Mouse (Mus musculus) liver, postnatal 0 days (tissue): Measurements from ENCODE around the gene Paqr5. TPM values are rescaled to one million over a fixed set of nuclear protein-coding genes. Genes with fewer than 3 reads are reported as not detected.

Source experiments
- ATAC-seq: fragments of 200-750 bp; cut with Nextera tagmentation; 2 replicates; pipeline ENCODE4 v1.8.0; 2017; ENCODE audit warnings: mild to moderate bottlenecking, moderate library complexity
- DNase-seq: peaks from one replicate; pipeline ENCODE4 v3.0.0-alpha.2; 2016
- H3K27ac ChIP-seq: fragments of 300-500 bp; sonication (generic); 2 replicates; pipeline ENCODE4 v1.5.1; 2014; ENCODE audit warnings: antibody characterized with exemption, moderate library complexity, mild to moderate bottlenecking, low read depth
- H3K27me3 ChIP-seq: fragments of 300-500 bp; sonication (generic); 2 replicates; pipeline ENCODE4 v1.6.1; 2014; ENCODE audit warnings: low read length, control low read depth, mixed read lengths; ENCODE audit not compliant: insufficient read depth
- H3K36me3 ChIP-seq: fragments of 300-500 bp; sonication (generic); replicated peaks from 2 replicates; pipeline ENCODE4 v1.6.1; 2014; ENCODE audit warnings: mild to moderate bottlenecking, control low read depth, low read length, moderate library complexity, mixed read lengths; ENCODE audit not compliant: insufficient read depth
- H3K4me1 ChIP-seq: fragments of 300-500 bp; sonication (generic); 2 replicates; pipeline ENCODE4 v1.6.1; 2014; ENCODE audit warnings: antibody characterized with exemption, mild to moderate bottlenecking, control low read depth; ENCODE audit not compliant: insufficient read depth
- H3K4me2 ChIP-seq: fragments of 300-500 bp; sonication (generic); 2 replicates; pipeline ENCODE4 v1.6.1; 2014; ENCODE audit warnings: low read depth, mild to moderate bottlenecking, low read length, moderate library complexity, mixed read lengths
- H3K4me3 ChIP-seq: fragments of 300-500 bp; sonication (generic); 2 replicates; pipeline ENCODE4 v1.5.1; 2014; ENCODE audit warnings: low read depth, low read length
- H3K9ac ChIP-seq: fragments of 300-500 bp; sonication (generic); replicated peaks from 2 replicates; pipeline ENCODE4 v1.6.1; 2014; ENCODE audit warnings: mild to moderate bottlenecking, moderate library complexity
- H3K9me3 ChIP-seq: fragments of 300-500 bp; sonication (generic); 2 replicates; pipeline ENCODE4 v1.6.1; 2016; ENCODE audit warnings: mild to moderate bottlenecking, control low read depth, low read length, mixed read lengths
- CTCF ChIP-seq: sonication (generic); IDR thresholded peaks from 2 replicates; pipeline ENCODE4 v1.5.1; 2016; ENCODE audit warnings: antibody characterized with exemption, low read depth
- EP300 ChIP-seq: IDR thresholded peaks from 2 replicates; pipeline ENCODE4 v1.6.1; 2016; ENCODE audit warnings: antibody characterized with exemption, low read depth, mild to moderate bottlenecking
- WGBS: fragments of 180-500 bp; shearing (Covaris S2); extraction: QIAGEN DNeasy Blood & Tissue Kit; methylation state at CpG from one replicate; pipeline ENCODE4 v1.1.7; 2014; ENCODE audit not compliant: insufficient replicate concordance; 5-methylcytosine and 5-hydroxymethylcytosine counted together
- polyA plus RNA-seq: library from polyadenylated mRNA; unstranded; fragments of >200 nt; fragmentation: Nextera tagmentation; extraction: Ambion mirVana; gene quantifications from 2 replicates; pipeline ENCODE4 v1.2.1, GENCODE M21; 2015

The Paqr5 gene
- polyA plus RNA-seq, 1 experiment from 2014 or later, result 0.16 TPM

GRCm38 (mm10) chr9:61906912-61907311 is 119.7 kb downstream of the Paqr5 start:
- Histone ChIP-seq H3K27me3 (no peaks in the 10 kb centered on the region), H3K36me3 (peaks cover 7% of the 10 kb centered on the region), H3K4me2 (no peak overlapping the region), H3K9ac (no peak overlapping the region), H3K9me3 (no peaks in the 10 kb centered on the region), H3K4me1 (peaks cover 7% of the 10 kb centered on the region; the same call in 1 of the 2 replicates), H3K4me3 (no peak overlapping the region), H3K27ac (no peak overlapping the region)
- WGBS, result 54% methylated on average over 10 of the region's 10 CpGs
- peak; percentile 82 for TF ChIP-seq CTCF
- TF ChIP-seq EP300, result no peak
- ATAC-seq (no peak), DNase-seq (peak; percentile 74)

- ATAC-seq (no peak), DNase-seq (no peak)
- Histone ChIP-seq H3K36me3 (no peaks in the 10 kb centered on the region), H3K9ac (no peak overlapping the region), H3K9me3 (no peaks in the 10 kb centered on the region), H3K4me3 (no peak overlapping the region), H3K27me3 (no peaks in the 10 kb centered on the region), H3K27ac (no peak overlapping the region), H3K4me2 (no peak overlapping the region), H3K4me1 (peaks cover 7% of the 10 kb centered on the region; the same call in 1 of the 2 replicates)
- WGBS, result 84% methylated on average over 5 of the region's 5 CpGs
- no peak for TF ChIP-seq EP300
- no peak for TF ChIP-seq CTCF
Measured at GRCm38 (mm10) chr9:61905576-61905975, 121.1 kb downstream of the Paqr5 start.

- no peak overlapping the region for H3K4me2 ChIP-seq
- H3K27me3 ChIP-seq, result peaks cover 4% of the 10 kb centered on the region; the same call in 1 of the 2 replicates
- no peak overlapping the region for H3K27ac ChIP-seq
- H3K4me1 ChIP-seq, result peaks cover 7% of the 10 kb centered on the region; the same call in 1 of the 2 replicates
- H3K4me3 ChIP-seq, result no peak overlapping the region
- H3K36me3 ChIP-seq, result no peaks in the 10 kb centered on the region
- no peak overlapping the region for H3K9ac ChIP-seq
- H3K9me3 ChIP-seq, result no peaks in the 10 kb centered on the region
- no peak for TF ChIP-seq CTCF
- TF ChIP-seq EP300, result no peak
- no peak for ATAC-seq
- DNase-seq, result no peak
- 49% methylated on average over 7 of the region's 7 CpGs for whole genome bisulfite sequencing
Measured at GRCm38 (mm10) chr9:61904201-61904600, 122.5 kb downstream of the Paqr5 start.

Other genes with a start within 250 kb of the Paqr5 start
- 1,022 and 1,029 TPM in 2 replicates for gene Rplp1, start 112.3 kb downstream of the Paqr5 start, polyA plus RNA-seq
- 23.8 and 28.8 TPM in 2 replicates for gene Kif23, start 80.1 kb downstream of the Paqr5 start, polyA plus RNA-seq
- gene Glce, start 95.8 kb upstream of the Paqr5 start, polyA plus RNA-seq, result 4.6 and 5.4 TPM in 2 replicates